Mouse (Mus musculus) lung, embryonic 14.5 days (tissue): ENCODE data around the gene Setd1b. TPM values are rescaled to one million over a fixed set of nuclear protein-coding genes. Genes with fewer than 3 reads are reported as not detected.
A peak's percentile ranks its signal among the peaks of the same experiment; 100 is the strongest.

ENCODE experiments used
- ATAC-seq: fragments of 200-750 bp; cut with Nextera tagmentation; 2 replicates; pipeline ENCODE4 v1.8.0; 2017; ENCODE audit warnings: mild to moderate bottlenecking, moderate TSS enrichment, moderate library complexity; ENCODE audit not compliant: insufficient read depth
- DNase-seq: peaks from one replicate; pipeline ENCODE4 v3.0.0-alpha.2; 2015
- H3K27ac ChIP-seq: fragments of 300-500 bp; sonication (generic); 2 replicates; pipeline ENCODE4 v1.5.1; 2014; ENCODE audit warnings: low read depth, mild to moderate bottlenecking, moderate library complexity
- H3K27me3 ChIP-seq: fragments of 300-500 bp; sonication (generic); 2 replicates; pipeline ENCODE4 v1.6.1; 2014; ENCODE audit warnings: low read length, control low read depth; ENCODE audit not compliant: insufficient read depth
- H3K36me3 ChIP-seq: fragments of 300-500 bp; sonication (generic); 2 replicates; pipeline ENCODE4 v1.6.1; 2014; ENCODE audit warnings: control low read depth; ENCODE audit not compliant: insufficient read depth
- H3K4me1 ChIP-seq: fragments of 300-500 bp; sonication (generic); 2 replicates; pipeline ENCODE4 v1.6.1; 2014; ENCODE audit warnings: antibody characterized with exemption, control low read depth; ENCODE audit not compliant: insufficient read depth
- H3K4me2 ChIP-seq: fragments of 300-500 bp; sonication (generic); 2 replicates; pipeline ENCODE4 v1.6.1; 2014; ENCODE audit warnings: mild to moderate bottlenecking
- H3K4me3 ChIP-seq: fragments of 300-500 bp; sonication (generic); 2 replicates; pipeline ENCODE4 v1.5.1; 2014; ENCODE audit warnings: low read depth, low read length
- H3K9ac ChIP-seq: fragments of 300-500 bp; sonication (generic); 2 replicates; pipeline ENCODE4 v1.6.1; 2014
- H3K9me3 ChIP-seq: fragments of 300-500 bp; sonication (generic); 2 replicates; pipeline ENCODE4 v1.6.1; 2016; ENCODE audit warnings: low read depth, low read length, control low read depth
- CTCF ChIP-seq: IDR thresholded peaks from 2 replicates; pipeline ENCODE4 v1.5.1; 2016; ENCODE audit warnings: antibody characterized with exemption, low read depth
- WGBS: fragments of 180-500 bp; shearing (Covaris S2); extraction: QIAGEN DNeasy Blood & Tissue Kit; methylation state at CpG from one replicate; pipeline ENCODE4 v1.1.7; 2014; 5-methylcytosine and 5-hydroxymethylcytosine counted together
- polyA plus RNA-seq: library from polyadenylated mRNA; unstranded; fragments of >200 nt; fragmentation: Nextera tagmentation; extraction: Ambion mirVana; gene quantifications from 2 replicates; pipeline ENCODE4 v1.2.1, GENCODE M21; 2014

Gene Setd1b
- polyA plus RNA-seq, 1 experiment from 2014 or later, result 12.1 TPM

DNA sequence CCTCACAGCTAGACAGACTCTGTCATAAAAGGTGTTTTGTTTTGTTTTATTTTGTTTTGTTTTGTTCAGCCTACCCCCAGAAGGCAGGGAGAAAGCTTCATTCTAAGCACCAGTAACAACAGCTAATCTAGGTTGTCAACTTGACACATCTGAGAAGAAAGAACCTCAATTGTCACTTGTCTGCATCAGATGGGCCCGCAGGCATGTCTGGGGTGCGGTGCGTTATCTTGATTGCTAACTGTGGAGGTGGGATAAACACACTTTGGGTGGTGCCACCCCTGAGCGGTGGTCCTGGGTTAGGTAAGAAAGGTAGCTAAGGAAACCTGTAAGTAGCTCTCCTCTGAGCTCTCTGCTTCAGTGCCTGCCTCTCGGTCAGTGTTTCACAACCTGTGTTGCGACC is 15.0 kb upstream of the Setd1b start:
- peaks cover 23% of the 10 kb centered on the region; the same call in 1 of the 2 replicates for H3K36me3 ChIP-seq
- WGBS, result 66% methylated on average over 6 of the region's 6 CpGs
- no peak overlapping the region for H3K4me3 ChIP-seq
- no peaks in the 10 kb centered on the region for H3K4me1 ChIP-seq
- no peak overlapping the region for H3K27ac ChIP-seq
- no peak overlapping the region for H3K4me2 ChIP-seq
- H3K9ac ChIP-seq, result no peak overlapping the region
- DNase-seq, result no peak
- no peak for TF ChIP-seq CTCF
- H3K27me3 ChIP-seq, result no peaks in the 10 kb centered on the region
- H3K9me3 ChIP-seq, result no peaks in the 10 kb centered on the region
- ATAC-seq, result no peak

DNA sequence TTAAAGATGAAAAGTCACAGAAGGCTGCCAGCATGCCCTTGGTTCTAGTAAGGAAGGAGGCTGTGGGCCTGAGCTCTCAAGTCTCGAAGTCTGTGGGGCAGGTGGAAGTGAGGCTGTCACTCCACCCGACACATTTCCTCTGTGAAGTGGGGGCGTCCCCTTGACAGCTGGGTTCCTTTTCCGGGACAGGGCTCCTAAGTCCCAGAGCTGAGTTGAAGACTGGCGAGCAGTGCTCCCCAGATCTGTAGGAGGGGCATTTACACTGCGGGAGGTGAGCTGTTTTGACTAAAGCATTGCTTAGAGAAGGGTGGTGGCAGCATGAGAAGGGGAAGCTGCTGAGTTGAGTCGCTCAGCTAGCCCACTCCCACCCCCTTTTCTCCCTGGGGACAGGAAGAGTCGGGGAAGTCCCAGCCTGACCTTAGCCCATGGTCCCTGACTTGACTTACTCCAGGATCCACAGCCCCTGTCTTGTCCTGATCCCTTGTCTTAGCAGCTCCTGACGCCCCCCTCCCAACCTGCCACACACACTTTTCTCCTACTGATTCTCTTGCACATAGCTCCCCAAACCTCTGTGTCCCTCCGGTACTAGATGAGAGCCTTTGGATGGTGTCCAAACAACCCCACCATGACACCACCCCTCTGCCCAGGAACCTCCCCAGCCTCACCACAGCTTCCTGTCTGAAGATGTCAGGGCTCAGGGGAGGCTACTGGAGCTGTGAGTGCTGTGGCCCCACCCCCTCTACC is 13.4 kb upstream of the Setd1b start:
- H3K27me3 ChIP-seq, result no peaks in the 10 kb centered on the region
- no peak overlapping the region for H3K27ac ChIP-seq
- peaks cover 23% of the 10 kb centered on the region; the same call in 1 of the 2 replicates for H3K36me3 ChIP-seq
- DNase-seq (no peak), ATAC-seq (no peak)
- H3K4me1 ChIP-seq, result peaks cover 4% of the 10 kb centered on the region
- H3K4me2 ChIP-seq, result 0 out of 2 replicates have a peak overlapping the region, but pooled peaks have one; percentile 5
- 43% methylated on average over 10 of the region's 10 CpGs for WGBS
- no peaks in the 10 kb centered on the region for H3K9me3 ChIP-seq
- TF ChIP-seq CTCF, result no peak
- H3K9ac ChIP-seq, result no peak overlapping the region
- no peak overlapping the region for H3K4me3 ChIP-seq

DNA sequence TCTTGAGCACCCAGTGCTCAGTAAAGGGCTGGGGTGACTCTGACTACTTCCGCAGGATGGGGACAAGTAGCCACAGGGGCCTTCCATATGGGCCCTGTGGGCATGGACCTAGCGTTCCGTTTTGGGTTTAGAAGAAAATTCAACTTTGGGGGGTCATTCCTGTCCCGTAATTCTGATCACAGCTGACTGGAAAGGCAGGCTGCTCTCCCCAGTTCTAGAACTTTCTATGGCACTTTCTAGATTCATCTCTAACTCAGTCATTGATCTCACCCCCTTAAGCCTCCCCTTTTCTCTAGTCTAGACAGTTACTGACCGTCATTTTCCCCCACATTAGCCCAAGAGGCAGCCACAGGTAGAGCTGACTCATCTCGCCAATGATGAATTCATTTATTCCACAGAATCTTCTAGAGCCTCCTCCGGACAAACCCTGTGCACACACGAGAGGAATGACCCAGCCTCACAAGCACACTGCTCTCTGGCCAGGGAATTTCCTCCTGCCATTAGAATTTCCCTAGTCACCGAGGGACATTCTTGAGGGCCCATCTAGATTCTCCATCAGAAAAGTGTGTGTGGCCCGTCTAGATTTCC is 12.7 kb upstream of the Setd1b start:
- no peak overlapping the region for H3K4me3 ChIP-seq
- H3K27me3 ChIP-seq, result no peaks in the 10 kb centered on the region
- H3K9ac ChIP-seq, result no peak overlapping the region
- peaks cover 10% of the 10 kb centered on the region for H3K4me1 ChIP-seq
- H3K4me2 ChIP-seq, result no peak overlapping the region
- H3K27ac ChIP-seq, result no peak overlapping the region
- 80% methylated on average over 10 of the region's 10 CpGs for WGBS
- no peak for ATAC-seq
- no peak for DNase-seq
- H3K9me3 ChIP-seq, result no peaks in the 10 kb centered on the region
- no peak for TF ChIP-seq CTCF
- H3K36me3 ChIP-seq, result peaks cover 29% of the 10 kb centered on the region; the same call in 1 of the 2 replicates

DNA sequence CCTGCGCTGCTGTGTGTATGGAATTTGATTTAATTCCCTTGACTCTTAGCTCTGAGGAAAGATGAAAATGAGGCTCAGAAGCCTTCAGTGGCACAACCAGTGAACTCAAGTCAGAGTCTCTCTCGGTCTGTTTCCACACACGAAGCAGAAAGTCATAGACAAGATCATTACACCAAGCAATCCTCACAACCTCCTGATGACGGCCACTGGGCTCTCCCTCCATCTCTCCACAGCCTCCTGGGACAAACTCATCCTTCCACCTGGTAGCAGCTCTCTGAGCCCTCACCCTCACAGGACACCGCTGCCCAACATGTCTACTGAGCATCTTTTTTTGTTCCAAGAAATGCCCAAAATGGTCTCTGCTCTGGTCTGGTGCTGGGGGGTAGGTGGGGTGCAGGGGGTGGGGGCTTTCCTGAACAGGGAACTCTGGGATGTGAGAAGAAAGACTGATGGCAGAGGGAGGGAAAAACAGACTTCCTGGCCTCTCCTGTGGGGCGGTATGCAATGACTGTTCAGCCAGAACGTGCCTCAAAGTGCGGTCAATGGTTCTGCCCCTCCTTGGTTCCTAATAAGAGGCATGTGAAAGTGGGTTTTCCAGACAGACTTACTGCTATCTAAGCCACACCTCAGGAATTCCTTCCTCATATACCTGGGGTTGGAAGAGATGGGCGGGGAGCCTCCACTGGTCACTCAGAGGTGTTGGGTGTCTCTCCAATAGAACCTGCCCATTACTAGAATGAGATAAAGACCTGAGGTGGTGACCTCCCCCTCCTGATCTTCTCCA is 11.8 kb upstream of the Setd1b start:
- Histone ChIP-seq H3K4me3 (no peak overlapping the region), H3K27me3 (no peaks in the 10 kb centered on the region), H3K36me3 (peaks cover 29% of the 10 kb centered on the region; the same call in 1 of the 2 replicates), H3K4me2 (no peak overlapping the region), H3K4me1 (peaks cover 20% of the 10 kb centered on the region), H3K9ac (no peak overlapping the region), H3K27ac (no peak overlapping the region), H3K9me3 (no peaks in the 10 kb centered on the region)
- DNase-seq (no peak), ATAC-seq (no peak)
- TF ChIP-seq CTCF, result no peak
- 85% methylated on average over 9 of the region's 9 CpGs for WGBS

DNA sequence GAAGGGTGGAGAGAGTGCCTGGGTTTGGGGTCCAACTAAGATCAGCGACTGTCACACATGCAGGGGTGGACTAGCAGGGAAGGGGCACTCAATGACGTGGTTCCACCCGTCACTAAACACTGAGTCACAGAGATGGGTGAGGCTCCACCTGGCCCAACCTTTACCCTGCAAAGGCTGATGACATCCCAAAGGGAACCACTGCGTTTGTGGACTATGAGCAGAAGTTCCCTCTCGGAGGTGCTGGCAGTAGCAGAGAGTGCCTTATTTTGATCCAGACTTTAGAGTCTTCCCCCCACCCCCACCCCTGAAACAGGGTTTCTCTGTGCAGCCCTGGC is 11.2 kb upstream of the Setd1b start:
- Histone ChIP-seq H3K36me3 (peaks cover 32% of the 10 kb centered on the region; the same call in 1 of the 2 replicates), H3K27ac (no peak overlapping the region), H3K27me3 (no peaks in the 10 kb centered on the region), H3K9me3 (no peaks in the 10 kb centered on the region), H3K4me1 (peaks cover 26% of the 10 kb centered on the region), H3K4me2 (no peak overlapping the region), H3K9ac (no peak overlapping the region), H3K4me3 (no peak overlapping the region)
- ATAC-seq (no peak), DNase-seq (no peak)
- WGBS, result 84% methylated on average over 5 of the region's 5 CpGs
- TF ChIP-seq CTCF, result no peak

DNA sequence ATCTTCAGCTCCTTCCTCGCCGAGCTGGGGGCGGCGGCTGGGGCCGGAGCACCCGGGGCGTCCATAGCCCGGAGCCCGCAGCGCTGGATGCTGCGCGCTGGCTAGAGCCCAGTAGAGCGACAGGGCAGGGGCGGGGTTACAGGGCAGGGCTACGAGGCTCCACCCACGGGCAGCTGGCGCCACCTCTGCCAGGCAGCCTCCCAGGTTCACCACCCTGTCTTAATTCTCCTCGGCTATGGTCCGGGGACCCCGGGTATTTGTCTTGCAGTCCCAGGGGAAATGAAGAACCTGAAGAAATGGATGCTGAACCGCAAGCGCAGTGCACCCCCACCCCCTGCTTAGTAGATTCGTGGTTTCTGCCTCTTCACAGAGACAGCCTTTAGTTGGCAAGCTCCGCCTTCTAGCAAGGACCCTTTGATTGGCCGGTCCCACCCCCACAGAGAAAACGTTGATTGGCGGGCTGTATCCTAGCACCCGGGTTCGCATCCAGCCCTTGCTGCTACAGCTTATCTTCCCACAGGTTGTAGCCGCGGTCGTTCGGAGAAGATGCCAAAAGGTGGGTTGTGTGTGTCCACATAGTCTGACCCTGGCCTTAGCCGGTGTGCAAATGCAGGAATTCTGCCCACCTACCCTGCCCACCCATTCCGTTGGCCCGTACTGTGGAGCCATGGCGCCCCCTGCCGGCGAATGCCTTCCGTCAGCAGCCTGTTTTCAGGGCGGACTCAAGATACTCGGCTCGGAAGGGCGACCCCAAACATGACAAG is 9.5 kb upstream of the Setd1b start, which contains the start of gene Rhof:
Gene Rhof (minus strand): TSS at position 385 of the 764 bp plus-strand sequence.
- Histone ChIP-seq H3K9me3 (no peaks in the 10 kb centered on the region), H3K36me3 (peaks cover 23% of the 10 kb centered on the region; the same call in 1 of the 2 replicates), H3K27me3 (no peaks in the 10 kb centered on the region), H3K27ac (peak within 1 kb of the TSS; percentile 100), H3K4me2 (peak within 1 kb of the TSS; percentile 100), H3K4me1 (peaks cover 40% of the 10 kb centered on the region), H3K9ac (peak within 1 kb of the TSS; percentile 58), H3K4me3 (peak within 1 kb of the TSS; percentile 33)
- TF ChIP-seq CTCF, result peak; percentile 98
- WGBS, result 2% methylated on average over 44 of the region's 44 CpGs
- peak; percentile 86 for DNase-seq
- ATAC-seq, result peak; percentile 56
